Mouse (Mus musculus) lung, adult 18-20 months (tissue): ENCODE measurements around the gene Art4.
"Not testable (repeated sequence)": the region's sequence is repeated elsewhere in the genome, so short reads cannot be mapped to it uniquely, and the experiment has no call there.

Source experiments
- DNase-seq, 2 experiments: peaks; one replicate each; pipeline ENCODE4 v3.0.0; 2022; ENCODE audit warnings: mixed read lengths in 2 of 2

Gene Art4

DNA sequence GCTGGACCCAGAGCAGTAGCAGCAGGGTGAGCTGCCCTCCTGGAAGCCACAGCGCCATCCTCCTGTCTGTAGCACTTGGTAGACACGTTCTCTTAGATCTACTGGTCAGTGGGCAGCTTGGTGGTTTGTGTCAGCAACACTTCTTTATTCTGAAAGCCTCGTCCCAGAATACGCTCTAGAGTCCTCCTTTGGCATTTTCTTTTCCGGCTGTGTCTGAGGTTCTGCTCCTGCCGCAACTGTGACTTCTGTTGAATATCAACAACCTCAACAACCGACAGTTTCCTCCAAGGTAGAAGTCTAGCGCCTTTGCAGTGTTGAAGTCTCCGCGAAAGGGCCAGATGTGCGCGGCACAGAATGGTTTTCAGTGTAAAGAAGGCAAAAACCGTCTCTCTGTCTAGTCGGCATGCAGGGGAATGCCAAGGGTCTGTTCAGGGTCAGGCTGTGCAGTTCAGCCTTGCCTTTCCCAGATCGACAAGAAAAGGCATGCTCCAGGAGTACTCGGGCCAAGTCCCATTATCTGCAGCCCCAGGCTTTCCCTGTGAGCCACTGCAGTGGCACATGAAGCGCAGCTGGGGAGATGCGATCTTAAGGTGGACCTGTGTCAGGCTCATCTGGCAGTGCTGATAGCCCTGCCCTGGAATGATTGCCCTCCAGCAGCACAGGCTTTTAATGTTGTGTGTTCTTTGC is at the start of gene Art4:
Art4 (minus strand) TSS at position 548 of the 687 bp plus-strand sequence.
- DNase-seq: peak in 1 of 2 experiments; percentile 23

GRCm38 (mm10) chr6:136906937-136907293 is 49.4 kb upstream of the Art4 start:
- DNase-seq: peak in 1 of 2 experiments; percentile 51

DNA sequence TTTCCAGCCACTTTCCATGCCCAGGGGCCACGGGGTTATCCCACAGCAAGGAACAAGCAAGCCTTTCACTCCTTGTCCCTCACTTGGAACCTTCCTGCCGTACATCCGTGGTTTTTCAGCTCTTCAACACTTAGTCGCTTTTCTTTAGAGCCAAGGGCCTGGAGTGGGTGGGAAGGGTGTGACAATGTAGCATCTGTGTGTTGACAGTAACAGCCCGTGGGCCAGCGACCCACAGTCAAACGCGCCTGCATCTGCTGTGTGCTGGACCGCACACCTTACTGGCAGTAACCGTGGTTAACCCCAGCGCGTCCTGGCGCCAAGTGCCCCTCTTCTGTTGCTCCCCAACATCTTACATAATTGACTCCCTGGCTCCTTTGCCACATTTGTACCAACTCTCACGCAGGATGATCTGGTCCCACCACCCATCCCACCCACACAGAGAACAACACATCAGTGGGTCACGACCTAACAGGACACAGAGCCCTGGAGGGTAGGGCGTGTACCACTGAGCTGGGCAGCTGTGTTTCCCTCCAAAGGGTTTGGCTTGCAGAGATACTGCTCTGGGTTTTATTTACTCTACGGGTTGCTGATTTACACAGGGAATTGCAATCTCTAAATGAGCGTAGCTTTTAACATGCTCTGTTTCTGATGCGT is 48.9 kb upstream of the Art4 start:
- no peak for DNase-seq

GRCm38 (mm10) chr6:136903885-136904470 is 46.4 kb upstream of the Art4 start:
- DNase-seq: peak in 1 of 2 experiments; percentile 21

DNA sequence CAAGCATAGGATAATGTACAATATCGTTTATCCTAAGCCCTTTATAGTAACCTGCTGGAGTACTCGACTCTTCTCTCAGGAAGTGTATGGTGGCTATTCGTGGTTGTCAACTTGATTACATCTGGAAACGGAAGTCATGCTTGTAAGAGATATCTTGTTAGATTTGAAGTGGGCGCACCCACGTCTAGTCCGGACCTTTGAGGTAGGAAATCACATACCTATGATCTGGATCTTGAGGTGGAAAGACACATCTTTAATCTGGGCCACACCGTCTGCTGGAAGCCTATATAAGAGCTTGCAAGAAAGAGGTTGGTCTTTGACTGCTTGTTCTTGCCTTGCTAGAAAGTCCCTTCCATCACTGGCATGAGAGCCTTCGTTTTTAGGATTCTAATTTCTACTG is 45.0 kb upstream of the Art4 start:
- no peak for DNase-seq

- DNase-seq: no peak
Measured at GRCm38 (mm10) chr6:136901010-136901409, 43.5 kb upstream of the Art4 start.

- DNase-seq: no peak
Measured at GRCm38 (mm10) chr6:136900369-136901009, 43.0 kb upstream of the Art4 start.

DNA sequence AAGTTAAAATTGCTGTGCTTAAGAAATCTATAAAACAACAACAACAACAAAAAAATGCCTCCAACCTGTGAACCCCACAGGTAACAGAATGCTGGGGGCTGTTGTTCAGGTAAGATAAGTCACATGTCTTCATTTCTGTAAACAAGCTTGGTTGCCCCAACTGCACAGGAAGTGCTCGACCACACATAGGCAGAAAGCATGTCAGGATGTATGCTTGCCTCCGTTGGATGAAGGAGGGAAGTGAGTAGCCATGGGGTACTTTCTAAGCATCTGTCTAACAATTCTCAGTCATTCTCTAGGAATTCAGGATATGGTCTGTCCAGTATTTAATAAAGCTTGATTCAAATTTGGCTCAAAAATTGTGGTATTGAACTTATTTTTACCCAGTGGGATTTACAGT is 41.4 kb upstream of the Art4 start:
- no peak for DNase-seq

- peak; percentile 49 to 71 for DNase-seq
Measured at GRCm38 (mm10) chr6:136898222-136898621, 40.7 kb upstream of the Art4 start.

DNA sequence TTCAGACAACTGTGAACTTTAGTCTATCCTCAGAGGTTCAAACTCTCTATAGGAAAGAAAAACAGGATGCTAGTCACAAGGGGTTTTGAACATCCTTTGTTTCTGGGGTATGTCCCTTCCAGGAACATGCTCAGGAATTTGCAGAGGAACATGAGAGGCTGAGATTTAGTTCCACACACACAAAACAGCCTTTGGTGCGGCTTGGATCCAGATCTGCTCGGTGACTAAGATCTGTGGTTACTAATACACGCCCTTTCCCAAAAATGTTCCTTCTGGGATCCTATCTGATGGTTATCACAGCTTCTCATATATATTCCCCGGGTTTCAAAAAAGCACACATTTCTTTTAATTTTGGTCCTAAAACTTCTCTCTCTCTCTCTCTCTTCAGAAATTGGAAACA is 40.3 kb upstream of the Art4 start:
- DNase-seq: no peak

DNA sequence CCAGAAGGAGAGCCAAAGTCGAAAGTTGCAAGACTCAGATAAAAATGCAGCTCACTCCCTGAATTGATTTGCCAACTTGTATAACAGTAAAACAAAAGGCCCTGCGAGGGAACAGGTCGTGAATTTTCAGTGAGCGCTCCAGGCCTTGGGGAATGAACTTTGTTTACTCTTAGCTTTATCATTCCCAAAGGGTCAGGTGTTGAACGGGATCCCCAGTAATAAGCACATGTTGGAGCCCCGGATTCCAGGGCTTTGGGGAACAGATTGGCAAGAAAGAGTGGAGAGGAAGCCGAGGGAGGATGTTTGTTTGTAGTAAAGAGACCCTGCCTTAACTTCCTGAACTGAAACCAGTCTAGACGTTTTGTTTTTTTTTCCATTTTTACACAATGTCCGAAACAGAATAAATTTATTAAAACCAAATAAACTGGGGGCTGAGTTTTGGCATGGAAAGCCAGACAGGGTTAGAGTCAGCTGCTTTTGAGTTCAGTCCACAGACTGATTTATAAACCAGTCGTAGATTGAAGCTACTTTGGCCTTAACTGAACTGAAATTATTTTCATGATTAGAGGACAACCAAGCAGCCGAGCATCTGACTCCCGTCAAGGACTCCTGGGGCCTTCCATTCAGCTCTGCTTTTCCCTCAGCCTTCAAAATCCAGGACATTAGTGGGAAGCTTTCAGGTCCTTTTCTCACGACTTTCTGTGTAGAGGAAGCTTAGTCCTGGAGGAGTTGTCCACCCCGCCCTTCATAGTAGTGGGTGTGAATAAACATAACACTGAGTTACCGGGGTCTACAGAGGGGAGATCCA is 37.2 kb upstream of the Art4 start:
- peak in 1 of 2 experiments; percentile 27 for DNase-seq

GRCm38 (mm10) chr6:136892002-136892401 is 34.5 kb upstream of the Art4 start:
- DNase-seq: no peak

DNA sequence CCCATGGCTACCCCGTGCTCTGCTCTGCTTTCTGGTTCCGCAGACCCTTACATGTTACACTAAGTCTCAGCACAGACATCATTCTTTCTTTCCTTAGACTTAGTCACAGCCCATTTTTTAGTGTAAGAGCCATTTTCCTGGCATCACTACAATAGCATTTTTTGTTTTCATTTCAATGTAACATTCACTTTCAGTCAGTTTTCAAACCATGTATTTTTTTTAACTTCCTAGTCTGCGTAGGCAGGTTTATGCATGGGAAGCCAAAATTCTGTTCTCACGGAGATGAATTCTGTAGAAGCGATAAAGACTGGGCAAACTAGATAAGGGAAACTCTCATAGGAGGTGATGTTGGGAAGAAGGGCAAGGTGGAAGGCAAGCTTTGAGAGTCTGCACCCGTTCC is 32.0 kb upstream of the Art4 start:
- DNase-seq: no peak

DNA sequence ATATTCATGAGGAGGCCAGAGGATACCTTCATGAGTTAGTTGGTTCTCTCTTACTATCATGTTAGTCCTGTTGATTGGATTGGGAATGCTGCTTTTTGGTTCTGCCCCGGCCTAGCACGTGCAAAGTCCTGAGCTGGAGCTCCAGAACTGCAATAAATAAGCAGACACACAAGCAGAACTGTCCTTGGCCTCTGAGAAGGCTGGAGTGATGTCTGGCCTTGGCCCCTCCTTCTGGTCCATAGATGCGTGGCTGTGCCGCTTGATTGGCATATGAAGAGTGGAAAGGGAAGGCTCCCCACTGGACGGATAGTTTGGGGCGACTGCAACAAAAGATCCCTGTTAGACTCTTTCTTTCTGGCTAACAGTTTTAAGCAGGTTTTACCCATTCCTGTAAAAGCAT is 31.5 kb upstream of the Art4 start:
- no peak for DNase-seq

DNA sequence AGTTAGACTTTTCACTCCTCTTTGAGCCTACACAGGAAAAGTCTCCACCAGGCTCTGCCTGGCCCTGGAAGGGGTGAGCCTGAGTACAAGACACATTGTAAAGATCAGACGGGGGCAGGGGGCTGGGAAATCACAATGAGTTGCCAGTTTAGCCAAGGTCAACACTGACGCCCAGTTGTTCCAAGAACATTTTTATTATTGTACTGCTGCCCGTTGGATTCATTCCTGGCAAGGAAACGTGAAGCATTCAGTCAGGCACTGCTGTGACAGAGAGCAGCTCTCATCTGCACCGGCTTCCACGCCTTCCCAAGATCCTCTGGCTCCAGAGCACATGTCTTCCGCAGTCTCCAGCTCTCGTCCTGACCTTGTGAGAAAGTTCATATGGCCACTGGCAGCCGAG is 30.3 kb upstream of the Art4 start:
- peak; percentile 62 to 67 for DNase-seq

GRCm38 (mm10) chr6:136884766-136885165 is 27.2 kb upstream of the Art4 start:
- not testable (repeated sequence) for DNase-seq

DNA sequence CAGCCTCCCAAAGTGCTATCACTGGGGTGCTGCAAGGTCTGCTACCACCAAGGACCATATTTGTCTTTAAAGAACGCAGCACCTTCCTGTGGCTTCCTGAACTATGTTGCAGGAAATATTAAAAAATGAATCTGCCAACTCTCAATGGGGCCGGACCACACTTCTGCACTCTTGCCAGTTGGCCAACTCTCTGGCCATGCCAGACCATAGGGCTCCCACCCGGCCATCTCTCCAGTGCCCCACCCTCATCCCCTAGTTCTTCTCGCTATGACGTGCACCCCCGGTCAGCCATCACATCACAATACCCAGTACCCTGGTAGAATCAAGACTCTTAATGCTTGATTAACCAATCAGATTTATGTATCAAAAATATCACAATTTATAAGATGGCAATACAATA is 26.4 kb upstream of the Art4 start:
- DNase-seq: no peak

- DNase-seq: no peak
Measured at GRCm38 (mm10) chr6:136883431-136883915, 25.9 kb upstream of the Art4 start.

DNA sequence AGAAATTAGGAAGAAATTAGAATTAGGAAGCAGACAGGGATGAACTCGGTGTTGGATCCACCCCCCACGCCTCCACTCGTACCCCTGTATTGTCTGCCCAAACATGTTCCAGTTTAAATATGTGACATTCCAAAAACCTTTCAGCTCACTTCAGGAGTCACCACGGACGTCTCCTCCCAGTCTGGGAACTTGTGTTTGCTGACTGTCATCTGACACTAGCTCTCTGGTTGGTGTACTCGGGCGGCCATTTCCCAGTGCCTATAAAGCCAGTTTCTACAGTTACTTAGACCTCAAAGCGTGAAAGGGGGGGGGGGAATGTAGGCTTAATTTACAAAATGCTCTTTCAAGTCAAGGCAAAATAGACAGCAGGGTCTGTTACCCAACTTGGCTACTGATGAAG is 24.1 kb upstream of the Art4 start:
- DNase-seq: no peak

DNA sequence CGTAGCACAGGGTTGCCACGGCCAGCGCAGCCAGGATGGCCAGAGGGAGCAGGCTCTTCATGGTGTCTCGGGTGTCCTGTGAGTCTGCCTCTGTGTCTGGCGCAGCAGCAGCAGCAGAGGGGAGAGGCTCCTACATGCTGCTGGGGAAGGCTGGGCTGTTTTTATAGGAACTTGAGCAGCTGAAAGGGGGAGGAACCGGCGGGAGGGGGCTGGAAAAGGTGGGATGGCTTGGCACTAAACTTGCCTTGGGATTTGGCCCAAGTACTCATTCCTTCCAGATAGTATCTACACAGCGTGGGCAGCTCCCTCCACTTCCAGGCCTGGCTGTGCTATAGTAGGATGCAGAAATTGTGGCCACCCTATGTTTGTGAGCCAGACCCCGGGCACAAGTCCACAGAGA is 18.1 kb upstream of the Art4 start, which contains the start of gene Mgp:
Mgp (minus strand) TSS at position 154 of the 400 bp plus-strand sequence.
- DNase-seq: peak; percentile 42 to 59

DNA sequence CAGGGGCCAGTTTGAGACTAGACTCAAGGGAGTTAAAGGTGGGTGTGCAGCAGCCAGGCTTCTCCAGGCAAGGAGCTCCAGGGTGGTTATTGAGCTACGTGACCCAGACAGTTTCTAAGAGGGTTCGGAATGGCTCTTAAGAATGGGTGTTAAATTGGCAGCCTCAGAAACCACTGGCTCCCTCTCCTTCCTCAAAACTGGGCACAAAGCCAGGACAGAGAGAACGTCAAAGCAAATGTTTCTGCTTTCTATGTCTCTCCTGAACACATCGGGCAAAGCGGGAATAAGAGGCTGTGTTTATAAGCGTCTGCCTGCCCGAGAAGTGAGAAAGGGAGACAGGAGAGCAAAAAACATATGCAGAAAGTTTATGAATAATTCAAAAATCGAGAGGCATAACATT is 17.1 kb upstream of the Art4 start:
- DNase-seq: peak in 1 of 2 experiments; percentile 25

- DNase-seq: no peak
Measured at GRCm38 (mm10) chr6:136868921-136869320, 11.4 kb upstream of the Art4 start.

DNA sequence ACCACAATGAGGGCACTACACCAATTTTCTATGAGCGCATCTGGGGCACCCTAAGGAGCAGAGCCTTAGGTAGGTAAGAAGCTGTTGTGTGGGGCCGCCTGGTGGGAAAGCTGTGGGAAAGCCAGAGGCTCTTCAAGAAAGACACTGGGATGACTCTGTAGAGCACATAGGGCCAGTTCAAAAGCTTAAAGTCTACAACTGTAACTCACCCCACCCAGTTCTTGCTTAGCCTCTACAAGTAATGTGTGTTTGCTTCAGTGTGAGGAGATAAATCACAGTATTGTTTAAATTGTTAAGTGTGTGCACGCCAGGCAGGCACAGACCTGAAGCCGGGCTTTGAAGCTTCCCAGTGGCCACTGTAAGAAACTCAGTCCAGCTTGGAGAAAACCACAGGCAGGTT is 8.6 kb upstream of the Art4 start:
- no peak for DNase-seq
